Mouse (Mus musculus) bone marrow, adult 2 months (tissue): ENCODE results near the gene Cldn3. TPM values are rescaled to one million over a fixed set of nuclear protein-coding genes. Genes with fewer than 3 reads are reported as not detected.
"Not testable (repeated sequence)": the region's sequence is repeated elsewhere in the genome, so short reads cannot be mapped to it uniquely, and the experiment has no call there.

Experiments
- H3K27ac ChIP-seq: fragments of 200-500 bp; 2 replicates; pipeline ENCODE4 v1.5.1; 2012; ENCODE audit warnings: low read depth, mild to moderate bottlenecking, control low read depth, inconsistent platforms, low read length; ENCODE audit not compliant: control insufficient read depth, poor library complexity, insufficient read depth
- H3K4me1 ChIP-seq: fragments of 200-500 bp; 2 replicates; pipeline ENCODE4 v1.6.1; 2011; ENCODE audit warnings: low read length; ENCODE audit not compliant: control insufficient read depth, insufficient read depth
- H3K4me3 ChIP-seq: fragments of 200-500 bp; replicated peaks from 2 replicates; pipeline ENCODE3; 2011; ENCODE audit warnings: mild to moderate bottlenecking, low read depth, low read length, control low read depth; ENCODE audit not compliant: control insufficient read depth
- CTCF ChIP-seq: fragments of 200-500 bp; IDR thresholded peaks from 2 replicates; pipeline ENCODE4 v1.5.1; 2011; ENCODE audit warnings: low read length, control low read depth; ENCODE audit not compliant: control insufficient read depth, insufficient read depth
- POLR2A ChIP-seq: fragments of 200-500 bp; IDR thresholded peaks from 2 replicates; pipeline ENCODE4 v1.6.1; 2011; ENCODE audit warnings: low read depth, mild to moderate bottlenecking, control low read depth, low read length, borderline replicate concordance; ENCODE audit not compliant: control insufficient read depth
- WGBS: fragments of 180-500 bp; shearing (Covaris S2); methylation state at CpG from one replicate; pipeline ENCODE4 v1.1.7; 2018; 5-methylcytosine and 5-hydroxymethylcytosine counted together
- polyA plus RNA-seq: library from polyadenylated mRNA; stranded (reverse); fragments of >200 nt; gene quantifications from 2 replicates; pipeline ENCODE4 v1.2.4, GENCODE M21; 2011; ENCODE audit warnings: low replicate concordance; ENCODE audit not compliant: missing spikeins, insufficient read depth, insufficient read length

Cldn3 gene
- polyA plus RNA-seq, 1 experiment = not detected

- TF ChIP-seq CTCF = no peak
- no peak for TF ChIP-seq POLR2A
- Histone ChIP-seq H3K4me3 (no peak overlapping the region), H3K27ac (no peak overlapping the region; the same call in 1 of the 2 replicates), H3K4me1 (peaks cover 2% of the 10 kb centered on the region; the same call in 1 of the 2 replicates)
- WGBS = 85% methylated on average over 2 of the region's 2 CpGs
These were observed 24.5 kb upstream of the Cldn3 start for GRCm38 (mm10) chr5:134961519-134961918.

GRCm38 (mm10) chr5:134963546-134963945 lies 22.5 kb upstream of the Cldn3 start:
- peaks cover 2% of the 10 kb centered on the region; the same call in 1 of the 2 replicates for H3K4me1 ChIP-seq
- no peak overlapping the region for H3K4me3 ChIP-seq
- no peak overlapping the region for H3K27ac ChIP-seq
- TF ChIP-seq POLR2A (no peak), CTCF (no peak)
- 33% methylated on average over 5 of the region's 5 CpGs for WGBS

GRCm38 (mm10) chr5:134964655-134965054 lies 21.4 kb upstream of the Cldn3 start:
- not testable (repeated sequence) for H3K27ac ChIP-seq, H3K4me3 ChIP-seq

GRCm38 (mm10) chr5:134965473-134965851 lies 20.6 kb upstream of the Cldn3 start:
- WGBS = 9% methylated on average over 10 of the region's 10 CpGs

More at GRCm38 (mm10) chr5:134964655-134965054, 21.4 kb upstream of the Cldn3 start:
- not testable (repeated sequence) for H3K4me1 ChIP-seq

GRCm38 (mm10) chr5:134965852-134966821 lies 19.9 kb upstream of the Cldn3 start:
- Histone ChIP-seq H3K27ac (no peak overlapping the region; the same call in 1 of the 2 replicates), H3K4me3 (peak overlapping the region; percentile 37), H3K4me1 (no peaks in the 10 kb centered on the region; the same call in 1 of the 2 replicates)
- 9% methylated on average over 33 of the region's 33 CpGs for WGBS
- peak; percentile 49; the same call in 1 of the 2 replicates for TF ChIP-seq CTCF
- no peak for TF ChIP-seq POLR2A

More at GRCm38 (mm10) chr5:134965473-134965851, 20.6 kb upstream of the Cldn3 start:
- TF ChIP-seq POLR2A (no peak), CTCF (peak; percentile 71)
- Histone ChIP-seq H3K4me1 (no peaks in the 10 kb centered on the region; the same call in 1 of the 2 replicates), H3K4me3 (no peak overlapping the region), H3K27ac (no peak overlapping the region)

GRCm38 (mm10) chr5:134967164-134967944 lies 18.7 kb upstream of the Cldn3 start:
- 80% methylated on average over 20 of the region's 20 CpGs for WGBS
- Histone ChIP-seq H3K27ac (no peak overlapping the region), H3K4me3 (no peak overlapping the region), H3K4me1 (no peaks in the 10 kb centered on the region; the same call in 1 of the 2 replicates)
- TF ChIP-seq CTCF = no peak
- no peak for TF ChIP-seq POLR2A

GRCm38 (mm10) chr5:134970671-134971070 lies 15.3 kb upstream of the Cldn3 start:
- WGBS = 75% methylated on average over 8 of the region's 8 CpGs
- peaks cover 4% of the 10 kb centered on the region for H3K4me1 ChIP-seq
- TF ChIP-seq CTCF (no peak), POLR2A (no peak)
- no peak overlapping the region for H3K27ac ChIP-seq
- H3K4me3 ChIP-seq = no peak overlapping the region

- Histone ChIP-seq H3K27ac (no peak overlapping the region), H3K4me3 (no peak overlapping the region), H3K4me1 (peaks cover 6% of the 10 kb centered on the region)
- no peak for TF ChIP-seq POLR2A
- no peak for TF ChIP-seq CTCF
These were observed 12.9 kb upstream of the Cldn3 start for GRCm38 (mm10) chr5:134973081-134973480.
